Mouse (Mus musculus) splenic B cell, adult 2 months (primary cell): ENCODE results near the gene Tceanc2.
A peak's percentile ranks its signal among the peaks of the same experiment; 100 is the strongest.

Experiments
- DNase-seq: peaks from one replicate; pipeline ENCODE4 v3.0.0-alpha.2; 2011; ENCODE audit warnings: low read depth, low spot score
- H3K27me3 ChIP-seq: 2 replicates; pipeline ENCODE4 v1.6.1; 2012; ENCODE audit warnings: mild to moderate bottlenecking, low read length, moderate library complexity, mixed read lengths; ENCODE audit not compliant: control insufficient read depth, poor library complexity, insufficient read depth, severe bottlenecking
- H3K36me3 ChIP-seq: 2 replicates; pipeline ENCODE4 v1.6.1; 2012; ENCODE audit warnings: mild to moderate bottlenecking, low read length, moderate library complexity, mixed read lengths; ENCODE audit not compliant: control insufficient read depth, poor library complexity, insufficient read depth, severe bottlenecking

Tceanc2 gene

DNA sequence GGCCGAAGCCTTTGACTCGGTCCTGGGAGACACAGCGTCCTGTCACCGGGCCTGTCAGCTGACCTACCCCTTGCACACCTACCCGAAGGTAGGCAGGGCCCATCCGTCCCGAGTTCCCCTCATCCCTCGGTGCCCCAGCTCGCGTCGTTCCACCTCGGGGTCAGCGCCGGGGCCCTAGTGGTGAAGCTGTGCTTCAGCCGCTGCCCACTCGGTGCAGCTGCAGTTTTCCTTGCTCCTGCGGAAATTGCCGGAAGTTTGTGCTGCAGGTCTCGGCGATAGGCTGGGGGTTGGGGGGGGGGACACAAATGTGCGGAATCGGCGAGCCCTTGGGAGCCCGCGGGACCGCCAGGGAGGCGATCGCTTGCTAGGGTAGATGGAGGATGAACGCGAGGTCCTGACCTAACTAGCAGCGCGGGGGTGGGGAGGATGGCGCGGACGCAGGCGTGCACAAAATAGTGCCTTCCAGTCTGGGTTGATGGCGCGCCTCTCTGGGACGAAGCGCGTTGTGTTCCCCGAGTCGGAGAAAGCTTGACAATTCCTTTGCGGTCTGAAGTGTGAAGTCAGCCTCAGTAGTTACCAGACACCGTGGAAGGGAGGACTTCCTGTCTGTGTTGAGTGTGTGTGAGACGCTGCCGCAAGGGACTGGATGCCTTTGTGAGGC, at the start of gene Tceanc2:
Tceanc2 (minus strand) TSS at position 287 of the 661 bp plus-strand sequence.
- H3K27me3 ChIP-seq: no peaks in the 10 kb centered on the region
- H3K36me3 ChIP-seq: 0 out of 2 replicates have a peak, but pooled peaks cover 3% of the 10 kb centered on the region
- peak; percentile 54 for DNase-seq

GRCm38 (mm10) chr4:107226313-107226712, 47.4 kb upstream of the Tceanc2 start:
- no peak for DNase-seq
- H3K36me3 ChIP-seq: no peaks in the 10 kb centered on the region
- no peaks in the 10 kb centered on the region for H3K27me3 ChIP-seq

DNA sequence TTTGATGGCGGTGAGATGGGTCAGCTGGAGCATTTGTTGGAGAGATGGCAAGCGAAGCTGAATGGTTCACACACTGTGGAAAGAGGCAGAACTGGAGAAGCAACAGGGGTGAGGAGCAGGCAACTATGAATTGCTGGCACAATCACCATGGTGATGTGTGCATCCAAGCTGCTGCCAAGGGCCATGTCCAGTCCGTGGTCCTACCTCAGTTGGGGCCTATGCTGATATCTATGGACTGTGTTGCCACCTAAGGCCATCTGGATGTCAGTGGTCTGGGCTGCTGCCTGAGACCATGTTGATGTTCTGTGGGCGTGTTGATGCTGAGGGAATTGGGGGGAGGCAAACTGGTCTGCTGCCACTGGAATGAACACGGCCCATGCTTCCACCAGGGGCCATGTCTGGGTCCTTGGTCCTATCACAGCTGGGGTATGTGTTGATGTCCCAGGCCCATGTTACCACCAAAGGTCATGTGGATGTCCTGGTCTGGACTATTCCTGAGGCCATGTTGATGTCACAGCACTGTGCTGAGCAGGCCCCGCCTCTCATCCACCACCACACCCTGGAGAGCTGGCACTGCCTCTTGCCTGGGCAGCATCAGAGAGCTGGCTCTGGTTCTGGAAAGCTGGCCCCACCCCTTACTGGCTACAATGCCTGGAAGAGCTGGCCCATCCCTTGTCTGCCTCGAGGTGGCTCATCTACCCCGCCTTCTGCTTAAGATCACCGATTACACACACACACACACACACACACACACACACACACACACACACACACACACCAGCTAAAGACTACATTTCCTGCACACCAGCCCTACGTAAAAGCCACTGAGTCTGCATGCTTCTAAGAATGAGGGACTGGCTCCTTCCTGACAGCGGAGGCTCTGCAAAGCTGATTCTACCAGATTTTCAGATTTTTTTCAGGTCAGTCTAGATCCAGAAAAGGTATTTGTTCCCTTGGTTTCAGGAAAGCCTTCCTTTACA, 44.6 kb upstream of the Tceanc2 start:
- H3K36me3 ChIP-seq: no peaks in the 10 kb centered on the region
- H3K27me3 ChIP-seq: no peaks in the 10 kb centered on the region
- no peak for DNase-seq

DNA sequence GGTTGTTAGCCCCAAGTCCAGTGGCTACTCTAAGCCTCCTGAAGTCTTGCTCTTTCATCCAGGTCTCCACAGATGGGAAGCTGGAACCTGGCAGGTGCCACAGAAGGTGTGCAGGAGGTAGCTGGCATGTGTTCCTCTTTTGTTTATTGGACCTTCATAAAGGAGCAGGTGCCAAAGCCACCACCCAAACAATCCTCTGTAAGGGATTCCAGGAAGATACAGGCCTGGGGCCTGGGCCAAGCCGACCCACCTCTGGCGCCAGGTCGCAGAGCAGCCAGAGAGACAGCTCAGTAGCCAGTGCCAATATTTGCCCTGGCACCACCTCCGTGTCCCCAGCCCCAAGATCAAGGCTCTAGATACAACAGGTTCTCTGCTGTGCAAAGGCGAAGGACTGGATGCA, 42.6 kb upstream of the Tceanc2 start:
- Histone ChIP-seq H3K27me3 (no peaks in the 10 kb centered on the region), H3K36me3 (no peaks in the 10 kb centered on the region)
- no peak for DNase-seq

- Histone ChIP-seq H3K36me3 (no peaks in the 10 kb centered on the region), H3K27me3 (no peaks in the 10 kb centered on the region)
- DNase-seq: no peak
These were observed 38.7 kb upstream of the Tceanc2 start for GRCm38 (mm10) chr4:107217574-107217973.

- H3K27me3 ChIP-seq: no peaks in the 10 kb centered on the region
- H3K36me3 ChIP-seq: no peaks in the 10 kb centered on the region
- peak; percentile 17 for DNase-seq
These were observed 34.5 kb upstream of the Tceanc2 start for GRCm38 (mm10) chr4:107213279-107214011.

- Histone ChIP-seq H3K36me3 (no peaks in the 10 kb centered on the region), H3K27me3 (no peaks in the 10 kb centered on the region)
- no peak for DNase-seq
These were observed 33.0 kb upstream of the Tceanc2 start for GRCm38 (mm10) chr4:107211936-107212335.

GRCm38 (mm10) chr4:107211465-107211864, 32.5 kb upstream of the Tceanc2 start:
- H3K36me3 ChIP-seq: no peaks in the 10 kb centered on the region
- H3K27me3 ChIP-seq: no peaks in the 10 kb centered on the region
- no peak for DNase-seq

DNA sequence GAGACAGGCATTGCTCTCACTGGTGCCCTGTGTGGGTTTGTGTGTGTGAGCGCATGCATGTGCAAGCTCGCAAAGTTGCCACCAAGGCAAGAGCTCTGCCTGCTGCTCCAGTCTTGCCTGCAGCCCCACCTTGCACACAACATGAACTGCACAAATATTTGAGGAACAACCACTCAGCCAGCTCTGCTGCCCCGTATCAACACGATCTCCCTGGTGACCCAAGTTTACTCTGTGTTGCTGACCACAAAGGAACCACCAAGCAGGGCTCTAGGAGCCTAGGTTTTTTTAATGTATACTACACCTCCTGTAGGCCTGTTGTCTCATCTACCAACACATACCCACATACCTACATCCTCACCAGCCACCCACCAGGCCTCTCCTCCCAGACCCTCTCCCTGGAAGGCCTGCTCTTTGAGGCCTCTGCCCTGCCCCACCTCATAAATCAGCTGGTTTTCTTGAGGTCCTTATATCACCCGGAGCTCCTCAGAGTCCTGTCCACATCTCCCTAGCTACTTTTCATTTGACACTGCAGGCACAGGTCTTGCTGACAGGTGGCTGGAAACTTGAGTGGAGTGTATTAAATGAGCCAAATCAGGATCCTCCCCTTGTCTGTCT, 31.7 kb upstream of the Tceanc2 start:
- H3K27me3 ChIP-seq: no peaks in the 10 kb centered on the region
- no peak for DNase-seq

DNA sequence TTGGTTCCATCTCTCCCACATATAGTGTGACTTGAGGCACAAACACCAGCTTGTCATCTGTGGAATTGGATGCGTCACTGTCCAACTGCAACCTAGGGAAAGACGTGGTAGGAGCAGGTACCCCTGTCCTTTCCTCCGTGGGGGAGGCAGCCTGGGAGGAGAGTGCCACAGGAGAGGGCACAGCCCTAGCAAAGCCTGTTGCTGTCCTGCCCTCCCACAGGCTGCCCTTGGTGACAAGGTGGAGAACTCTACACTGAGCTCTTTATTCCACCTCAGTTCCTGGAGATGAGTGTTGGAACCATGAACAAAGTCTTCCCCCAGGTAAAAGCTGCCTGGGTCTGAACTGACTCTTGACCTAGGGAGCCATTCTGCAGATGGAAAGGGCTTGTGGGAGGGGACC, 30.0 kb upstream of the Tceanc2 start, which contains the start of gene Ldlrad1:
Ldlrad1 (plus strand) TSS at position 301 of the 400 bp plus-strand sequence.
- no peak for DNase-seq
- H3K36me3 ChIP-seq: no peaks in the 10 kb centered on the region; the same call in 1 of the 2 replicates
- no peaks in the 10 kb centered on the region for H3K27me3 ChIP-seq

More for the DNA sequence above, 31.7 kb upstream of the Tceanc2 start:
- H3K36me3 ChIP-seq: no peaks in the 10 kb centered on the region

DNA sequence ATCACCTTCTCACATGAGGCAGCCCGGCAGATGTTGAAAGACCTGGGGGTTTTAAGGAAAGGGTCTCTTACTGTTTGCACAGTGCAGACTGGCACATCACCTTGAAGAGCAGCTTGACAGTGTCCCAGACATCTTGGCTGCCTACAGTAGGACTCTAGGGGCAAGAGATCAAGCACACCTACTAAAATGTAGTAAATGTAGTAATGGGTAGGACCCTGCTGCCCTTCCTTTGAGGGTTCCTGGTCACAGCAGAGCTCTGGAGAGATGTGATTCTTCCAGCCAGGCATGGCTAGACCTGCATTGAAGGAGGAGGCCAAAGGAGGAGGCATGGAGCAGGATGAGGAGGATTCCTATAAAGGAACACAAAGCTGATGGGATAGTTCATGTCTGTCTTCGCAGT, 28.1 kb upstream of the Tceanc2 start:
- Histone ChIP-seq H3K36me3 (peaks cover 2% of the 10 kb centered on the region; the same call in 1 of the 2 replicates), H3K27me3 (no peaks in the 10 kb centered on the region)
- DNase-seq: no peak

GRCm38 (mm10) chr4:107203001-107203400, 24.1 kb upstream of the Tceanc2 start:
- no peak for DNase-seq

DNA sequence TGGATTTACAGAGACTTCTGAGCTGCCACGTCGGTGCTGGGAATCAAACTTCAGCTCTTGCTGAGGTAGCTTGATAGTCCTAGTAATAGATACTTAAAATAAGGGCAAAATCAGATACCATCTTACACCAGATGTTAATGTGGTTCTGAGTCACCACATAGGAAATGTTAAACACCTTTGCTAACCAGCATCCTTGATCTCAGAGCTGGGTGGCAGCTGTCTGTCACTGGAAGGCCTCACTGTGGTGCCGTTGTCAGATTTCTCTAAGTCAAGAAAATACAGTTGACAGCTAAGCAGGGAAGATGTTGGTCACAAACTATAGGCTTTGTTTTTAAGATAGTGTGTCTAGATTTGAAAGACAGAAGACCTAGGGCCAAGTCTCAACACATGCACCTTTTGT, 22.9 kb upstream of the Tceanc2 start:
- DNase-seq: no peak
- H3K36me3 ChIP-seq: peaks cover 19% of the 10 kb centered on the region
- H3K27me3 ChIP-seq: no peaks in the 10 kb centered on the region

More at GRCm38 (mm10) chr4:107203001-107203400, 24.1 kb upstream of the Tceanc2 start:
- Histone ChIP-seq H3K36me3 (peaks cover 18% of the 10 kb centered on the region), H3K27me3 (no peaks in the 10 kb centered on the region)

GRCm38 (mm10) chr4:107198072-107198471, 19.2 kb upstream of the Tceanc2 start:
- Histone ChIP-seq H3K36me3 (peaks cover 26% of the 10 kb centered on the region), H3K27me3 (no peaks in the 10 kb centered on the region)
- DNase-seq: no peak
